In the genomic region with DNA sequence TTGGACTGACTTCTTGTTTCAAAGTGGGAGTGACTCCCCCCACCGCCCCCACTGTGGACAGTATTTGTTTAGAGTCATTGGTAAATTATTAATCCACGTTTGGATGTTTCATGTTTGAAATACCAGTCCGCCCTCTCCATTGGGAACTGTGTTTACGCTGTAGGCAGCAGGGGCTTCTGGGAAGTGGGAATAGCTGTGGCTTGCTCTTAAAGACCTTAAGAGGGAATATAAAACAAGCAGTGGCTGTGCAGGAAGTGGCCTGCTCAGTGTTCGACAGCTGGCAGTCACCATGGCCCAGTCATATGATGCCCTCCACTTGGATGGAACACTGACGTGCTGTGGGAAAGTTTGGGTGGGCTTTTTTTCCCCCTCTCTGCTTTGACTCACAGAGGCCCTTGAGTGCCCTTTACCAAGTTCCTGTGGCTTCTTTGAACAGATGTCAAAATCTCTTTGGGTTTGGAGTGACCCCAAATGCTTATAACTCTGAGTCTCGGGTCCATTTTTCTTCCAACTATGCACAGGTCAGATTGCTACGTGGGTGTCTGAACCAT, we compare ENCODE assay signal across 11 mouse cellular contexts. TPM values are rescaled to one million over a fixed set of nuclear protein-coding genes. Genes with fewer than 3 reads are reported as not detected.
DNase-seq lines count a peak whose midpoint lies in the region; ATAC-seq lines count a peak whose summit lies in the region.
"Had no signal": no experiment of that assay in that cellular context is flagged by ENCODE, and none has a peak within 500 bp of the region (broad histone marks: within the 10 kb centered on the region; RNA-seq: fewer than 3 reads in every experiment).

No protein-coding gene starts in this region.

- peaks cover 44% of the 10 kb centered on the region for H3K4me1 ChIP-seq in embryonic facial prominence, embryonic 10.5 days
- peaks cover 45% of the 10 kb centered on the region for H3K4me1 ChIP-seq in intestine, embryonic 15.5 days (replicated peaks)
- peaks cover 39% of the 10 kb centered on the region for H3K4me1 ChIP-seq in limb, embryonic 13.5 days

- WGBS in embryonic facial prominence, embryonic 10.5 days: 70% methylated on average over 8 of the region's 8 CpGs
- 18% methylated on average over 8 of the region's 8 CpGs for WGBS in intestine, embryonic 15.5 days
- 38% methylated on average over 8 of the region's 8 CpGs for whole genome bisulfite sequencing in limb, embryonic 13.5 days

- no peaks in the 10 kb centered on the region for H3K27me3 ChIP-seq in embryonic facial prominence, embryonic 10.5 days (replicated peaks; ENCODE audit: low read depth, poor library complexity, severe bottlenecking)
- no peaks in the 10 kb centered on the region for H3K27me3 ChIP-seq in intestine, embryonic 15.5 days (replicated peaks)
- no peaks in the 10 kb centered on the region for H3K27me3 ChIP-seq in limb, embryonic 13.5 days

- peak; percentile 76 for ATAC-seq in intestine, embryonic 15.5 days
- ATAC-seq in limb, embryonic 13.5 days (ENCODE audit: low FRiP score, low read depth): peak; percentile 64
- ATAC-seq in granulocyte monocyte progenitor cell, adult 5-6 weeks (replicated peaks; ENCODE audit: poor library complexity, severe bottlenecking): no peak

- peak overlapping the region; percentile 14; the same call in 1 of the 2 replicates for H3K27ac ChIP-seq in embryonic facial prominence, embryonic 10.5 days (replicated peaks)
- H3K27ac ChIP-seq in intestine, embryonic 15.5 days: peak overlapping the region; percentile 82
- peak overlapping the region; percentile 65 for H3K27ac ChIP-seq in limb, embryonic 13.5 days

- H3K9ac ChIP-seq in intestine, embryonic 15.5 days: no peak overlapping the region
- no peak overlapping the region for H3K9ac ChIP-seq in limb, embryonic 13.5 days

- H3K4me3 ChIP-seq in embryonic facial prominence, embryonic 10.5 days: no peak overlapping the region
- no peak overlapping the region for H3K4me3 ChIP-seq in intestine, embryonic 15.5 days (replicated peaks)
- H3K4me3 ChIP-seq in limb, embryonic 13.5 days: no peak overlapping the region

- peak overlapping the region; percentile 18; the same call in 1 of the 2 replicates for H3K4me2 ChIP-seq in intestine, embryonic 15.5 days (replicated peaks)
- peak overlapping the region; percentile 35 for H3K4me2 ChIP-seq in limb, embryonic 13.5 days (replicated peaks)

- H3K9me3 ChIP-seq in embryonic facial prominence, embryonic 10.5 days: no peaks in the 10 kb centered on the region
- H3K9me3 ChIP-seq in intestine, embryonic 15.5 days: no peaks in the 10 kb centered on the region
- no peaks in the 10 kb centered on the region for H3K9me3 ChIP-seq in limb, embryonic 13.5 days

- DNase-seq in embryonic facial prominence, embryonic 10.5 days (ENCODE audit: low spot score): no peak
- DNase-seq in lung, postnatal 25 days (ENCODE audit: low spot score): peak; percentile 76
- DNase-seq in adrenal gland, adult 18-20 months (ENCODE audit: low spot score in 2 of 2): no peak
- DNase-seq in adrenal gland, adult (ENCODE audit: inconsistent age in 2 of 2, low spot score in 1 of 2): no peak
- no peak for DNase-seq in cerebellum, adult 9-11 months
- DNase-seq: cerebellum, postnatal 36 days; gastrocnemius, postnatal 36 days; layer of hippocampus, postnatal 36 days had no signal

- H3K36me3 ChIP-seq in embryonic facial prominence, embryonic 10.5 days (replicated peaks): no peaks in the 10 kb centered on the region
- no peaks in the 10 kb centered on the region for H3K36me3 ChIP-seq in intestine, embryonic 15.5 days
- H3K36me3 ChIP-seq in limb, embryonic 13.5 days: no peaks in the 10 kb centered on the region

RNA-seq across cellular contexts. Expression of gene Myo1e, which starts 34.3 kb away (rescaled TPM):
- polyA plus RNA-seq in embryonic facial prominence, embryonic 10.5 days (2016; fragmentation: Nextera tagmentation; extraction: Ambion mirVana): 16.9 and 17.6 TPM in 2 replicates
- polyA plus RNA-seq in intestine, embryonic 15.5 days (2015; fragmentation: Nextera tagmentation; extraction: Ambion mirVana): 18.4 and 19.4 TPM in 2 replicates
- polyA plus RNA-seq in limb, embryonic 13.5 days (2015; fragmentation: Nextera tagmentation; extraction: Ambion mirVana): 22.2 and 23.7 TPM in 2 replicates
- 0.94 TPM in 1 of 2 replicates, not detected in the other for total RNA-seq in granulocyte monocyte progenitor cell, adult 5-6 weeks (2014; fragmentation: Nextera tagmentation)
- 0.17 and 0.21 TPM in 2 replicates for total RNA-seq in granulocyte monocyte progenitor cell, adult 5-6 weeks (2017)
- 10 to 100 TPM; 23.3 to 27.6 TPM for total RNA-seq in adrenal gland, adult 18-20 months (2021)

Comparison
In these comparisons a context has a peak if more than half of its experiments do, and no peak if none do; other contexts are left out.
1. H3K27ac ChIP-seq: peak in every context shown above with its lines; median percentile 82 in intestine, embryonic 15.5 days; 65 in limb, embryonic 13.5 days; 14 in embryonic facial prominence, embryonic 10.5 days.